Mouse (Mus musculus) megakaryocyte, embryonic 14.5 days (primary cell): Measurements from ENCODE around the gene Fhl3. TPM values are rescaled to one million over a fixed set of nuclear protein-coding genes. Genes with fewer than 3 reads are reported as not detected.

Source experiments
- H3K27me3 ChIP-seq: replicated peaks from 2 replicates; pipeline ENCODE3; 2012; ENCODE audit warnings: inconsistent platforms
- H3K36me3 ChIP-seq: replicated peaks from 2 replicates; pipeline ENCODE3; 2012; ENCODE audit warnings: low read length, inconsistent platforms, mixed read lengths
- H3K4me1 ChIP-seq: 2 replicates; pipeline ENCODE4 v1.6.1; 2012; ENCODE audit warnings: inconsistent platforms
- H3K4me3 ChIP-seq: replicated peaks from 2 replicates; pipeline ENCODE3; 2012; ENCODE audit warnings: moderate library complexity, mild to moderate bottlenecking, inconsistent platforms
- H3K9me3 ChIP-seq: 2 replicates; pipeline ENCODE4 v1.6.1; 2012; ENCODE audit warnings: inconsistent platforms
- FLI1 ChIP-seq: IDR thresholded peaks from 2 replicates; pipeline ENCODE4 v1.6.1; 2012; ENCODE audit warnings: low read length, inconsistent platforms, mixed read lengths
- GATA1 ChIP-seq: IDR thresholded peaks from 3 replicates; pipeline ENCODE4 v1.6.1; 2012; ENCODE audit warnings: mixed read lengths, low read length, inconsistent platforms, borderline replicate concordance
- polyA plus RNA-seq: library from polyadenylated mRNA; stranded (reverse); fragments of >175 nt; gene quantifications from 2 replicates; pipeline ENCODE4 v1.2.3, GENCODE M21; 2012; ENCODE audit warnings: low replicate concordance; ENCODE audit not compliant: insufficient read depth

Fhl3 gene
- polyA plus RNA-seq, 1 experiment, result 122 TPM

- Histone ChIP-seq H3K9me3 (no peaks in the 10 kb centered on the region), H3K4me1 (peaks cover 61% of the 10 kb centered on the region), H3K36me3 (peaks cover 12% of the 10 kb centered on the region), H3K4me3 (peak overlapping the region; percentile 70), H3K27me3 (no peaks in the 10 kb centered on the region)
- TF ChIP-seq FLI1 (no peak), GATA1 (no peak)
These were observed 37.5 kb downstream of the Fhl3 start for GRCm38 (mm10) chr4:124738013-124738412.

- H3K4me3 ChIP-seq, result peak overlapping the region; percentile 67
- TF ChIP-seq FLI1 (no peak), GATA1 (no peak)
- H3K36me3 ChIP-seq, result peaks cover 12% of the 10 kb centered on the region
- H3K4me1 ChIP-seq, result peaks cover 69% of the 10 kb centered on the region
- no peaks in the 10 kb centered on the region for H3K27me3 ChIP-seq
- H3K9me3 ChIP-seq, result no peaks in the 10 kb centered on the region
These were observed 38.3 kb downstream of the Fhl3 start for GRCm38 (mm10) chr4:124738783-124739182.

GRCm38 (mm10) chr4:124741376-124742343 is 41.2 kb downstream of the Fhl3 start, which contains the start of gene Inpp5b:
TSS of gene Inpp5b (plus strand) at chr4:124741850.
- H3K27me3 ChIP-seq, result no peaks in the 10 kb centered on the region
- no peaks in the 10 kb centered on the region for H3K9me3 ChIP-seq
- peaks cover 76% of the 10 kb centered on the region for H3K4me1 ChIP-seq
- peak within 1 kb of the TSS; percentile 90 for H3K4me3 ChIP-seq
- peaks cover 35% of the 10 kb centered on the region for H3K36me3 ChIP-seq
- no peak for TF ChIP-seq FLI1

- Histone ChIP-seq H3K9me3 (no peaks in the 10 kb centered on the region), H3K27me3 (no peaks in the 10 kb centered on the region), H3K4me1 (peaks cover 74% of the 10 kb centered on the region), H3K36me3 (peaks cover 42% of the 10 kb centered on the region), H3K4me3 (no peak overlapping the region)
- TF ChIP-seq GATA1 (no peak), FLI1 (no peak)
These were observed 42.3 kb downstream of the Fhl3 start for GRCm38 (mm10) chr4:124742839-124743238.

- no peaks in the 10 kb centered on the region for H3K9me3 ChIP-seq
- H3K27me3 ChIP-seq, result no peaks in the 10 kb centered on the region
- TF ChIP-seq GATA1, result no peak
- no peak for TF ChIP-seq FLI1
- H3K4me3 ChIP-seq, result no peak overlapping the region
- peaks cover 54% of the 10 kb centered on the region for H3K36me3 ChIP-seq
- H3K4me1 ChIP-seq, result peaks cover 77% of the 10 kb centered on the region
These were observed 46.1 kb downstream of the Fhl3 start for GRCm38 (mm10) chr4:124746577-124746976.

- H3K4me1 ChIP-seq, result peaks cover 70% of the 10 kb centered on the region
- peaks cover 54% of the 10 kb centered on the region for H3K36me3 ChIP-seq
- TF ChIP-seq GATA1, result no peak
- no peak for TF ChIP-seq FLI1
- no peak overlapping the region for H3K4me3 ChIP-seq
- H3K27me3 ChIP-seq, result no peaks in the 10 kb centered on the region
- no peaks in the 10 kb centered on the region for H3K9me3 ChIP-seq
These were observed 47.4 kb downstream of the Fhl3 start for GRCm38 (mm10) chr4:124747851-124748250.

- Histone ChIP-seq H3K36me3 (peaks cover 31% of the 10 kb centered on the region), H3K9me3 (no peaks in the 10 kb centered on the region), H3K4me3 (peak overlapping the region; percentile 92), H3K4me1 (peaks cover 84% of the 10 kb centered on the region), H3K27me3 (no peaks in the 10 kb centered on the region)
- no peak for TF ChIP-seq FLI1
- TF ChIP-seq GATA1, result no peak
These were observed 51.1 kb downstream of the Fhl3 start for GRCm38 (mm10) chr4:124751300-124752250.

- TF ChIP-seq FLI1, result no peak
- H3K4me1 ChIP-seq, result peaks cover 85% of the 10 kb centered on the region
- H3K9me3 ChIP-seq, result no peaks in the 10 kb centered on the region
- H3K27me3 ChIP-seq, result no peaks in the 10 kb centered on the region
- peak overlapping the region; percentile 92 for H3K4me3 ChIP-seq
- H3K36me3 ChIP-seq, result peaks cover 34% of the 10 kb centered on the region
These were observed 52.0 kb downstream of the Fhl3 start for GRCm38 (mm10) chr4:124752281-124753199.

GRCm38 (mm10) chr4:124755526-124755925 is 55.0 kb downstream of the Fhl3 start:
- Histone ChIP-seq H3K4me3 (peak overlapping the region; percentile 78), H3K27me3 (no peaks in the 10 kb centered on the region), H3K9me3 (no peaks in the 10 kb centered on the region), H3K36me3 (peaks cover 43% of the 10 kb centered on the region), H3K4me1 (peaks cover 85% of the 10 kb centered on the region)
- TF ChIP-seq FLI1, result no peak
- TF ChIP-seq GATA1, result no peak

Other genes starting within 250 kb of the Fhl3 start
- 0.36 TPM in 1 of 2 replicates, not detected in the other for gene 3100002H09Rik, start 89.9 kb upstream of the Fhl3 start, polyA plus RNA-seq
- gene Pou3f1, start 43.9 kb upstream of the Fhl3 start, polyA plus RNA-seq, result 0.12 TPM in 1 of 2 replicates, not detected in the other
- gene Utp11, start 7.1 kb upstream of the Fhl3 start, polyA plus RNA-seq, result 2.9 and 13.8 TPM in 2 replicates
- 2.2 and 29.0 TPM in 2 replicates for gene Sf3a3, start 14.1 kb downstream of the Fhl3 start, polyA plus RNA-seq
- 5.7 and 22.3 TPM in 2 replicates for gene Inpp5b, start 41.1 kb downstream of the Fhl3 start, polyA plus RNA-seq
- gene Mtf1, start 101.4 kb downstream of the Fhl3 start, polyA plus RNA-seq, result 15.2 and 34.3 TPM in 2 replicates
- gene Yrdc, start 150.0 kb downstream of the Fhl3 start, polyA plus RNA-seq, result 13.4 and 15.0 TPM in 2 replicates
- gene 1110065P20Rik, start 150.5 kb downstream of the Fhl3 start, polyA plus RNA-seq, result 19.3 and 30.5 TPM in 2 replicates
- gene Maneal, start 161.5 kb downstream of the Fhl3 start, polyA plus RNA-seq, result not detected in 2 replicates
- not detected in 2 replicates for gene Epha10, start 180.2 kb downstream of the Fhl3 start, polyA plus RNA-seq
- gene 9930104L06Rik, start 236.3 kb downstream of the Fhl3 start, polyA plus RNA-seq, result 1.6 TPM in 1 of 2 replicates, not detected in the other
- gene Cdca8, start 238.6 kb downstream of the Fhl3 start, polyA plus RNA-seq, result 74.9 and 113 TPM in 2 replicates